Mouse (Mus musculus): ENCODE data around the gene Camta1.

- TF ChIP-seq CTCF (conservative IDR thresholded peaks at IDR 0.05; ENCODE audit: insufficient read depth, insufficient read length, low read depth, low read length): no peak
- TF ChIP-seq POLR2A (IDR thresholded peaks at IDR 0.05; ENCODE audit: low read depth, low read length): no peak
Observed at GRCm38 (mm10) chr4:151422922-151423321, 438.8 kb downstream of the Camta1 start.
